Mouse (Mus musculus) urinary bladder, postnatal 14 days (tissue): ENCODE data around the gene Slc45a3.

Experiments used
- DNase-seq: peaks from one replicate; pipeline ENCODE4 v3.0.0; 2021; ENCODE audit warnings: low spot score

Slc45a3 gene

DNA sequence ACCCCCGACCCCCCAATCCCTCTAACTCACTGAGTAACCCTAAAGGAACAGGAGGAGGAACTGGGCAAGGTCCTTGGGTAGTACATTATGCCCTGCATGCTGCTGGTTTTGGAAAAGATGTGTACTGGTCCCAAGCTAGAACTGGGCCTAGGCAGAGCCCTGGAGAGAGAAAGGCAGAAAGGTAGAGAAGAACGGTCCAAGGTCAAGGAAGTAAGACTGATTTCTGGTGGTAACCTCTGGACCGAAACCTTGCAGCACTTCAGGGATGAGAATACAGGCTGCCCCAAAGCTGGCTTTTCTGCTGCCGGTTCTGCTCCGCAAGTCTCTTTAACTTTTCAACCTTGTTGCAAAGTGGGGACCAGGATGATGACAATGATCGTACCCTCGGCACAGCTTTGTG lies 1.8 kb downstream of the Slc45a3 start:
- DNase-seq: no peak

- DNase-seq: no peak
Observed at GRCm38 (mm10) chr1:131965818-131966217, 3.1 kb downstream of the Slc45a3 start.

DNA sequence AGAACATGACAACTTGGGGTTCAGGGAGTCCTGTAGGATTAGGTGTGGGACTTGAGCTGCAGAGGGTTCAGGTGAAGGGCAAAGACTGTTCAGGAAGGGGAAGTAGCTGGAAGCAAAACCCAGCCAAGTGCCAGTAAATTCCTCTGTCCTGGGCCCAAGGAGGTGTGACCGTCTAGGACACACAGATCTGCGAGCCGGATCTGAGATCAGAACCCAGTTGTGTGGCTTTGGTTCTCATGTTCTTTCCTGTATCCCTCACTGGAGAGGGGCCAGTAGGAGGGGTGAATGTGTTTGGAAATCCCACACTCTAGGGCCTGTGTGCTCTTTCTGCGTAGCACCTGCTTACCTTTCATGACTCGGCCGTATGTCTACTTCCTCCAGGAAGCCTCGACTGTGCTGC lies 4.6 kb downstream of the Slc45a3 start:
- DNase-seq: peak; percentile 31

DNA sequence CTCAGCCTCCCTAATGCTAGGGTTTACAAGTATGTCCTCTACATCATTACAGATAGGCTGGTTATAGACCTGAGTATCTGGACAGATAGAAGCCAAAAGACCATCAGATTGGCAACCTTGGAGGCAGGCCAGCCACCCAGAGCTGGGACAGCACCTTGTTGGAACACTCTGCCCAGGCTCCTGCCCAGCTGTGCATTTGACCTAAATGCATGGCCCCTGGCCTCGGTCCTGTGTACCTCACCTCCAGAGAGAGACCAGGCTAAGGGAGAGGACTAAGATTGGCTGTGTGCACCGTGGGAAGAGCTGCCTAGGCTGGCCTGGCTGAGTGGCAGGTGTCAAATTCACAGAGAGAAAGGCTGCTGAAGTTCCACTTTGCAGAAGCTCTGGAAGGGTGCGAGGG lies 5.8 kb downstream of the Slc45a3 start:
- DNase-seq: no peak

DNA sequence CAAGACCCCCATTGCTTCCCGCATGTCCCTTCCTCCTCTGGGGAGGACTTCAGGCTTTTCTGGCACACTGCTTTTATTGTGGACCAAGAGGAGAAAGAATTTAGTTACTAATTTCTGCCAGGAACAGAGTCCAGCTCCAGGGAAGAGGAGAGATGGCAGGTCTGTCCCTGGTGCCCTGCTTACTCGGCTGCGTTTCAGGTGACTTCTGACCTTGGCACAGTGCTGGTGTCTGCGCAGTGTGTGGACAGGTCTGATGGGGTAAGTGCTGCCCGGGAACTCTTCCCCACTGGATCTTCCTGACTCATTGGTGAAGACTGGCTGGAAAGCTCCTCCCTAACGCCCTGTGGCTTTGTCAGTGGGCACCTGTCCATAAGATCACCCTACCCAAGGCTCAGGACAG lies 6.2 kb downstream of the Slc45a3 start:
- no peak for DNase-seq

DNA sequence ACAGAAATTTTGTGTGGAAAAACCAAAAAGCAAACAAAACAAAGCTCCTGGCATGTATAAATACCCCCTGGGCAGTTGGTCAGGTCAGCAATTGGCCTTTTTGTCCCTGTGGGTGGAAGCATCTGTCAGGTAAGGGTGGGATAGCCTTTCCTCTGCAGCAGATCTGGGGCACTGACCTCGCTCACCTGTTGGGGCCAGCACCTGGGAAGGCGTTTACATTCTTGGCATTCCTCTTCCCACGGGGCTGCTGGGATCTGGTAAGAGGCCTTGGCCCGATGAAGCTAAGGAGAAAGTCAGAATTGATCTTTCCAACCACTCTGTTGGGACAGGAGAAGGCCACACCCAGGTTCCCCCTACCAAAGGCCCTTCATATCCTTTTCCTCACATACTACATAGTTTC lies 7.1 kb downstream of the Slc45a3 start:
- DNase-seq: no peak

DNA sequence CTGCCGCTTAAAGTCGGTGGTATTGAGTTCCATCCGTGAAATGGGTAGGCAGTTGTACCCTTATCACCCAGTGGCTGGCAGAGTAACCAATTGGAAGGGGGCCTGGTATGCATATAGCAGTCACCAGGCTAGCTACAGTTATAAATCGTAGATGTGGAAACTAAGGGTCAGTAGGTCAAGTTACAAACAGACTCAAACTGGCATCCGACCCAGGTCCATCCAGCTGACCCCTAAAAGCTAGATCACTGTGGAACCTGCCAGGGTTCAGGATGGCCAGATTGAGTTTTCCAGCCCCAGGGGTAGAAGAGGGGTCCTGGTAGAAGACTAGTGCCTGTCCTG lies 7.5 kb downstream of the Slc45a3 start:
- no peak for DNase-seq

DNA sequence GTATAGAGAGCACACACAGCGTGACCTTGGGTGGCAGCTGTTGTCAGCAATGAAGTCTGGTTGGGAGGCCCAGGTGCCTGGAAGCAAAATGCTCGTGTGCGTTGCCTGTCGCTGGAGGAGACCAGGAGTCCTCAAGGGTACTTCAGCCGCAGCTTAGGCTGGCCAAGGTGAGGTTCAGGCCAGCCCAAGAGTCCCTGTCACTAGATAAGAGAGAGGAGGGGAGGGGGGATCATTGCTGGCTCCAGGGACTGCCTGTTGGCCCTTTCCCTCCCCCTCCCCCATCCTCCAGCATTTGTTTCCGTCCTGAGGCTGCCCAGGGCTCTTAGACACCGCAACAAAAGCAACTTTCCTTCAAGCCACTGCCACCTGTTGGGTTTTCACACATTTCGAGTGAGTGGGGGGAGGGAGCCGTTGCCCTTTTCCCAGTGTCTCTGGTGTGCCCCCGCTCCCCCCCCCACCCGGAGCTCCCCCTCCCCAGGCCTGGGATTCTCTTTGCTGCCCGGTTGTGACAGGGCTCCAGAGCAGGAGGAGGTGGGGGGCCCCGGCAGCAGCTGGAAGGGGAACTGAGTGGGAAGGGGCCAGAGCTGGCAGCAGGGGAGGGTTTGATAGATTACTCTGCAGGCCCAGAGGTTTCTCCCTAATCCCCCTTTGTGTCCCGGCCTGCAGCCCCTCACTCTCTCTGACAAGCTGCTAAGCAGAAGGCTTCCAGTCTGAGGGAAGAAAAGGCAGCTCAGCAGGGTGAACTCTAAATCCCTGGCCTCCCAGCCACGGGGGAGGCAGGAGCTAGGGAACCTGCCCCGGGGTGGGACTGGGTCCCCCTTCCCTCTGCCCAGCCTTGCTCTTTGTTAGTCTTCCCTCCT lies 8.1 kb downstream of the Slc45a3 start:
- no peak for DNase-seq

DNA sequence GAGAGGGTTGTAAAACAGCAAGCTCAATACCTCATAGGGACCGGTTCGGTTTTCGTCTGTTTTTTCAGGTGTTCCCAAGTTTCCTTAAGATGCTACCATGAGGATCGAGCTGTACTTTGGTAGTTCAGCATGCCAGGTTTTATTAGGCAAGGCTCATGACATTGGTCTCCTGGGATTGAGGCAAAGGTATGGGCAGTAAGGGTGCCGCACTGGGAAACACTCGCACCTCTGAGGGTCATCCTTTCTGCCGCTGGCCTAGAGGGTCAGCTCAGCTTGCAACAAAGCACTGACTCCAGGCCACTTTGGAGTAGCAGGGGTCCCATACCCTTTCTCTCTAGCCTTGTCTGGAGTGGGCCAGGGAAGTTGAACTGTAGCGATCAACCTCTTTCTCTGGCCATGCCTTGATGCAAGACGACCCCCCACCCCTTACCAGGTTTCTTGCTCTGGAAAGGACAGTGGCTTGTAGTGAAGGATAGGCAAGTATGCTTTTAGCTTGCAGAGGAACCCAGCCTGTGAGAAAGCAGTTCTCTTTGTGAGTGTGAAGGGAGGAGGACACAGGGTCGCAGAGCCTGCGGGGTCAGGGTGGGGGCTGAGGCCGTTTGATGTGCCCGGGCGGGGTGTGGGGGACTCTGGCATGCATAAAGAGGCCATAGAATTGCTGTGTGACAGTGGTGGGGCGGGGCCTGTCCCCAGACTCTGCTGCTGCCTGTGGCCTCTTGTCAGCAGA lies 9.2 kb downstream of the Slc45a3 start:
- no peak for DNase-seq

DNA sequence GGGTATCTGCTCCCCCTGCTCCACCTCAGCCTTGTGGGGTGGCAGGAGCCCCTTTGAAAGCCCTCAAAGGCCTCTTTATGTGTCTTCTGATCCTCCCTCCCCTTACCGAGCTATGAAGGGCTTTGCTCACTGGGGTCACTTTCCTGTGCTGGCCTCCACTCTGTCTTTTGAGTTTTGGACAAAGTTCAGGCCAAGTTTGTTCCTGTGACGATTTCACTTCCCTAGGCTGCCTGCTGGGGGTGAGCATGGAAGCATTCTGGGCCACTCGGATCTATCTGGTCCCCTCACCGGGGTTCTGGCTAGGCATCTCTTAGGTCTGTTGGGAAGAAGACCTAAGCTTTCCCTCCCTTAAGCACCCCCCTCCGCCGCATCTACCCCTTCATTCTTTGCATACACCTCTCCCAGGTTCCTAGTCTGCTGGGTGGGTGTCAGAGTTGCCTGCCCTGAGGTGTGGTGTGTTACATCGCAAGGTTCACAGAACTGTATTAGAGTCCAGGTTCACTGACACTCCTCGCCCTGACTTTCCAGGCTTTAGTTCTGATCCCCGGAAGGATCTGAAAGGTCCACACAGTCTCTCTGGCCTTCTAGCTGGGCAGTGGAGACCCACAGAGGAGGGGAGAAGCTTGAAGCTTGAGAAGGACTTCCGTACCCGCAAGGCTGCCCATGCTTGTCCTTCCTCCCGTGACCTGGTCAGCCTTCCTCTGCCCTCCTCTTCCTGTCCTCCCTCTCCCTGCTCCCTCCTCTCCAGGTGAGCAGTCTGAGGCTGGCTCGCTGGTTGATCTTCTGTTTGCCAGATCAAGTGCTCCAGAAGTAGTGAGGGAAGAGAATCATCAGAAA lies 9.9 kb downstream of the Slc45a3 start:
- DNase-seq: no peak

GRCm38 (mm10) chr1:131973991-131974390 lies 11.2 kb downstream of the Slc45a3 start:
- DNase-seq: no peak

GRCm38 (mm10) chr1:131976886-131977285 lies 14.1 kb downstream of the Slc45a3 start:
- peak; percentile 58 for DNase-seq

GRCm38 (mm10) chr1:131980471-131980870 lies 17.7 kb downstream of the Slc45a3 start:
- no peak for DNase-seq

DNA sequence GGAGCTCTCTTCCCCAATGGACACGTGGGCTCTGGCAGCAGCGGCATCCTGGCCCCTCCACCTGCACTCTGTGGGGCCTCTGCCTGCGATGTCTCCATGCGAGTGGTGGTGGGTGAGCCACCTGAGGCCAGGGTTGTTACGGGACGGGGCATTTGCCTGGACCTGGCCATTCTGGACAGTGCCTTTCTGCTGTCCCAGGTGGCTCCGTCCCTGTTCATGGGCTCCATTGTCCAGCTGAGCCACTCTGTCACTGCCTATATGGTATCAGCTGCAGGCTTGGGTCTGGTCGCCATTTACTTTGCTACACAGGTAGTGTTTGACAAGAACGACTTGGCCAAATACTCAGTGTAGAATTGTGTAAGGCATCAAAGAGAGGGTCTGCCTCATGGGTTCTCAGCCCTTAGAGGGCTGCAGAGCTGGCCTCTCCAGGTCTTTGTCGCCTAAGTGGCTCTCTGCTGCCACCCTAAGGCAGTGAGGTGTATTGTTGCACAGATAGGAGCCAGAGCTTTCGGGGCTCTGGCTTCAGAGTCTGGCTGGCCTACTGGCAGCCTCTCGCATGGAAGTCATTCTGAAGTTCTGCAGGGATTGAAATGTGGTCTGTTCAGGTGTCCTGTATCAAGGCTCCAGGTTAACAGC lies 18.7 kb downstream of the Slc45a3 start:
- peak; percentile 79 for DNase-seq

- peak; percentile 81 for DNase-seq
Observed at GRCm38 (mm10) chr1:131982907-131983306, 20.1 kb downstream of the Slc45a3 start.

GRCm38 (mm10) chr1:131983806-131984205 lies 21.0 kb downstream of the Slc45a3 start:
- DNase-seq: no peak

DNA sequence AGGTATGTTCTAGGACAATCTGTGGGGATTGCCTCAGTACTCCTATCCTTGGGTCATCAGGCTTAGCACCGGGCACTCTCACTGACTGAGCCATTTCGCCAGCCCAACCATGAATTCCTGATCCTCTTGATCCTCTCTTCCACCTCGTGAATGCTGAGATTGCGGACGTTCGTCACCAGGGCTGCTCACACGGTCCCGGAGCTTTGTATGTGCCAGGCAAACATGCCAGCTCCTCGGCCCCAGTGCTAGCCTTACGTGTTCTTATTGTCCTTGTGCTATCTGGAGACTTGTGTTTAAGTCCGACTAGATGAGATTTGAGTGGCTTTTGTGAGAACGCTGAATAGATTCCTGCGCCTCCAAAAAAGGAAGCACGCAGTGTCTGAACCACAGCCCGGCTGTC lies 24.7 kb downstream of the Slc45a3 start:
- no peak for DNase-seq

GRCm38 (mm10) chr1:131989476-131989875 lies 26.7 kb downstream of the Slc45a3 start:
- no peak for DNase-seq

- no peak for DNase-seq
Observed at GRCm38 (mm10) chr1:131990083-131990760, 27.5 kb downstream of the Slc45a3 start.

GRCm38 (mm10) chr1:131992561-131993001 lies 29.8 kb downstream of the Slc45a3 start:
- DNase-seq: no peak
